Mouse (Mus musculus): ENCODE data around the gene Pdha1.

DNA sequence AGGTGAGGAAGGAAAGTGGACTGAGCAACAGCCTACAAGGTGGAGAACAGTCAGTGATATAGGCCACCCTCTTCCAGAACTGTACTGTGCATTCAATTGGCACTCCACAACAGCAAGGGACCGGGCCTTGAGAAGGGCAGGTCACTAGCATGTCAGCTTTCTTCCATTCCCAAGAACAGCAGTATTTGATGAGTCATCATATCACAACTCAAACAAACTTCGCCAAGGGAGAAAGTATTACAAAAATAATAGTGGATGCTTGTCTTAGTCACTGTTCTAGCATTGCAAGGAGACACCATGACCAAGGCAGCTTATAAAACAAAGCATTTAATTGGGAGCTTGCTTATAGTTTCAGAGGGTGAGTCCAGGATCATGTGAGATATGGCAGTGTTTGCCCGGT lies 26.0 kb upstream of the Pdha1 start:
- TF ChIP-seq EP300 (optimal IDR thresholded peaks at IDR 0.05) (no peak), CTCF (IDR thresholded peaks at IDR 0.05; ENCODE audit: low read depth) (no peak)
